In the genomic region with DNA sequence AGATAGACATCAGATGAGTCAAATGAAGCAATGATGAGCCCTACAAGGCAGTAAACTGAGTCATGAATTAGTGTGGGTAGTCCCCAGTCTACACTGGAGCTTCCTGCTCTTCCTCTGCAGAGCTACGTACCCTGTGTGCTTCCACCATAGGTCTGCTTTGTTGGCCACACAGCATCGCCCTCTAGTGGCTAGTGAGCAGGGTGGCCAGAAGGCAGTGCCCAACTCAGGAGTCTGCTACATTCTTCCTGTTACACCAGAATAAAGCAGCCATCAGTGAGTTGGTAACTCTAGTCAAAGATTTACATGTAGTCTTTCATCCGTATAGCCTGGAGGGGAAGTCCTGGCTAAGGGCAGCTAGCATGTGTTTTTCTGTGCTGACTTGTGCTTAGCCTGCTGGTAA, we compare ENCODE assay signal across 8 mouse cellular contexts. TPM values are rescaled to one million over a fixed set of nuclear protein-coding genes. Genes with fewer than 3 reads are reported as not detected.
DNase-seq lines count a peak whose midpoint lies in the region; ATAC-seq lines count a peak whose summit lies in the region.

No protein-coding gene starts in this region.

- 0 out of 2 replicates have a peak, but pooled peaks cover 9% of the 10 kb centered on the region for H3K9me3 ChIP-seq in hindbrain, embryonic 10.5 days
- no peaks in the 10 kb centered on the region for H3K9me3 ChIP-seq in hindbrain, embryonic 12.5 days (replicated peaks)
- H3K9me3 ChIP-seq in midbrain, embryonic 11.5 days (ENCODE audit: control insufficient read depth, low read length) = no peaks in the 10 kb centered on the region

- no peak overlapping the region for H3K4me3 ChIP-seq in hindbrain, embryonic 10.5 days
- H3K4me3 ChIP-seq in hindbrain, embryonic 12.5 days = no peak overlapping the region
- H3K4me3 ChIP-seq in midbrain, embryonic 11.5 days (ENCODE audit: low read depth, low read length) = no peak overlapping the region

- H3K27ac ChIP-seq in hindbrain, embryonic 10.5 days = no peak overlapping the region
- H3K27ac ChIP-seq in hindbrain, embryonic 12.5 days = no peak overlapping the region
- no peak overlapping the region for H3K27ac ChIP-seq in midbrain, embryonic 11.5 days (ENCODE audit: low read depth, low read length)

- H3K27me3 ChIP-seq in hindbrain, embryonic 10.5 days (ENCODE audit: insufficient read depth, poor library complexity, severe bottlenecking) = no peaks in the 10 kb centered on the region
- H3K27me3 ChIP-seq in hindbrain, embryonic 12.5 days = no peaks in the 10 kb centered on the region
- no peaks in the 10 kb centered on the region for H3K27me3 ChIP-seq in midbrain, embryonic 11.5 days (ENCODE audit: control insufficient read depth, insufficient read depth, low read length)

- WGBS in hindbrain, embryonic 10.5 days = 31% methylated on average over 3 of the region's 3 CpGs
- 24% methylated on average over 3 of the region's 3 CpGs for WGBS in hindbrain, embryonic 12.5 days
- 28% methylated on average over 3 of the region's 3 CpGs for WGBS in midbrain, embryonic 11.5 days

- no peak overlapping the region for H3K4me2 ChIP-seq in hindbrain, embryonic 12.5 days (replicated peaks)
- H3K4me2 ChIP-seq in midbrain, embryonic 11.5 days = no peak overlapping the region

- DNase-seq in hindbrain, embryonic 10.5 days (ENCODE audit: low spot score) = peak; percentile 65
- peak; percentile 78 for DNase-seq in cerebellum, adult 9-10 months
- peak; percentile 82 for DNase-seq in induced T-regulatory cell, adult 2 months (ENCODE audit: low read depth)
- DNase-seq in left cerebral cortex, postnatal 4 days = peak; percentile 59
- peak; percentile 91 for DNase-seq in midbrain, embryonic 11.5 days (ENCODE audit: low spot score, missing footprints)
- peak; percentile 69 to 70 for DNase-seq in spleen, adult 18-20 months

- peaks cover 97% of the 10 kb centered on the region for H3K36me3 ChIP-seq in hindbrain, embryonic 10.5 days
- H3K36me3 ChIP-seq in hindbrain, embryonic 12.5 days = peaks cover 87% of the 10 kb centered on the region
- H3K36me3 ChIP-seq in midbrain, embryonic 11.5 days (ENCODE audit: control insufficient read depth, insufficient read depth, low read length) = peaks cover 49% of the 10 kb centered on the region

- no peak for ATAC-seq in hindbrain, embryonic 12.5 days (ENCODE audit: low FRiP score)
- ATAC-seq in frontal cortex, adult (ENCODE audit: low TSS enrichment) = peak; percentile 87
- ATAC-seq in midbrain, embryonic 11.5 days (ENCODE audit: low FRiP score) = peak; percentile 68

- intact Hi-C loops in left cerebral cortex, postnatal 4 days (cut with DNase I) = no loop called here

- 0 out of 2 replicates have a peak, but pooled peaks cover 2% of the 10 kb centered on the region for H3K4me1 ChIP-seq in hindbrain, embryonic 10.5 days (replicated peaks)
- no peaks in the 10 kb centered on the region for H3K4me1 ChIP-seq in hindbrain, embryonic 12.5 days
- no peaks in the 10 kb centered on the region for H3K4me1 ChIP-seq in midbrain, embryonic 11.5 days (ENCODE audit: control insufficient read depth, insufficient read depth, low read length)

- no peak overlapping the region for H3K9ac ChIP-seq in hindbrain, embryonic 12.5 days
- H3K9ac ChIP-seq in midbrain, embryonic 11.5 days (ENCODE audit: low read length) = no peak overlapping the region

RNA-seq across cellular contexts. Expression of gene Acvr1b, which starts 24.4 kb away (rescaled TPM):
- 6.3 and 10.9 TPM in 2 replicates for polyA plus RNA-seq in hindbrain, embryonic 10.5 days (2016; fragmentation: Nextera tagmentation; extraction: Ambion mirVana)
- polyA plus RNA-seq in hindbrain, embryonic 12.5 days (2016; fragmentation: Nextera tagmentation; extraction: Ambion mirVana) = 12.2 and 15.5 TPM in 2 replicates
- 10 to 100 TPM; 96.1 to 98.6 TPM for total RNA-seq in left cerebral cortex, postnatal 4 days (2021)
- polyA plus RNA-seq in midbrain, embryonic 11.5 days (2014; fragmentation: Nextera tagmentation; extraction: Ambion mirVana) = 14.7 and 15.2 TPM in 2 replicates

RNA-seq across cellular contexts. Expression of gene Grasp, which starts 25.8 kb away (rescaled TPM):
- polyA plus RNA-seq in hindbrain, embryonic 10.5 days (2016; fragmentation: Nextera tagmentation; extraction: Ambion mirVana) = 5.5 and 5.8 TPM in 2 replicates
- 4.8 and 8.2 TPM in 2 replicates for polyA plus RNA-seq in hindbrain, embryonic 12.5 days (2016; fragmentation: Nextera tagmentation; extraction: Ambion mirVana)
- 10 to 100 TPM; 12.3 to 13.5 TPM for total RNA-seq in left cerebral cortex, postnatal 4 days (2021)
- 3.6 and 4.5 TPM in 2 replicates for polyA plus RNA-seq in midbrain, embryonic 11.5 days (2014; fragmentation: Nextera tagmentation; extraction: Ambion mirVana)

RNA-seq across cellular contexts. Expression of gene Nr4a1, which starts 55.9 kb away (rescaled TPM):
- polyA plus RNA-seq in hindbrain, embryonic 10.5 days (2016; fragmentation: Nextera tagmentation; extraction: Ambion mirVana) = 4.8 and 5.1 TPM in 2 replicates
- polyA plus RNA-seq in hindbrain, embryonic 12.5 days (2016; fragmentation: Nextera tagmentation; extraction: Ambion mirVana) = 4.4 and 5.5 TPM in 2 replicates
- 10 to 100 TPM; 20.1 to 22.6 TPM for total RNA-seq in left cerebral cortex, postnatal 4 days (2021)
- polyA plus RNA-seq in midbrain, embryonic 11.5 days (2014; fragmentation: Nextera tagmentation; extraction: Ambion mirVana) = 1.3 TPM in 2 replicates
